Comparison of ENCODE assay signal across 14 mouse cellular contexts in genomic region chr12:112916698-112917400, GRCm38 (mm10). TPM values are rescaled to one million over a fixed set of nuclear protein-coding genes. Genes with fewer than 3 reads are reported as not detected.
DNase-seq lines count a peak whose midpoint lies in the region; ATAC-seq and TF ChIP-seq lines count a peak whose summit lies in the region.
"Had no signal": no experiment of that assay in that cellular context is flagged by ENCODE, and none has a peak within 500 bp of the region (broad histone marks: within the 10 kb centered on the region; RNA-seq: fewer than 3 reads in every experiment).

No protein-coding gene starts in this region.

- H3ac ChIP-seq in myocyte (ENCODE audit: control insufficient read depth, insufficient read length) = no peak overlapping the region

- no peak overlapping the region for H3K4me3 ChIP-seq in lung, postnatal 0 days (ENCODE audit: low read depth, low read length)
- no peak overlapping the region for H3K4me3 ChIP-seq in heart, embryonic 13.5 days
- H3K4me3 ChIP-seq in myocyte = no peak overlapping the region
- H3K4me3 ChIP-seq: hindbrain, embryonic 12.5 days; midbrain, embryonic 13.5 days had no signal

- H3K4me1 ChIP-seq in lung, postnatal 0 days (ENCODE audit: insufficient read depth, low read depth, low read length) = no peaks in the 10 kb centered on the region
- peaks cover 30% of the 10 kb centered on the region for H3K4me1 ChIP-seq in heart, embryonic 13.5 days

- H3K36me3 ChIP-seq in lung, postnatal 0 days (ENCODE audit: insufficient read depth, low read length) = 0 out of 2 replicates have a peak, but pooled peaks cover 3% of the 10 kb centered on the region
- H3K36me3 ChIP-seq in heart, embryonic 13.5 days = peaks cover 11% of the 10 kb centered on the region
- no peaks in the 10 kb centered on the region for H3K36me3 ChIP-seq in myocyte (ENCODE audit: control insufficient read depth, insufficient read depth)

- no peak overlapping the region for H3K4me2 ChIP-seq in lung, postnatal 0 days (replicated peaks; ENCODE audit: low read depth, low read length)
- no peak overlapping the region for H3K4me2 ChIP-seq in heart, embryonic 13.5 days
- H3K4me2 ChIP-seq in myocyte (ENCODE audit: low read depth) = no peak overlapping the region
- H3K4me2 ChIP-seq: hindbrain, embryonic 12.5 days; midbrain, embryonic 13.5 days had no signal

- TF ChIP-seq EP300 in lung, postnatal 0 days (IDR thresholded peaks at IDR 0.05) = no peak

- H3K9me3 ChIP-seq in lung, postnatal 0 days (ENCODE audit: low read length) = no peaks in the 10 kb centered on the region
- no peaks in the 10 kb centered on the region for H3K9me3 ChIP-seq in heart, embryonic 13.5 days
- H3K9me3 ChIP-seq: hindbrain, embryonic 12.5 days; midbrain, embryonic 13.5 days had no signal

- no peaks in the 10 kb centered on the region for H3K27me3 ChIP-seq in lung, postnatal 0 days (replicated peaks; ENCODE audit: insufficient read depth, low read length)
- H3K27me3 ChIP-seq in heart, embryonic 13.5 days (replicated peaks) = peaks cover 87% of the 10 kb centered on the region
- H3K27me3 ChIP-seq in myocyte (ENCODE audit: control insufficient read depth, insufficient read depth, insufficient read length) = no peaks in the 10 kb centered on the region
- H3K27me3 ChIP-seq: midbrain, embryonic 13.5 days had no signal

- TF ChIP-seq CTCF in lung, postnatal 0 days (IDR thresholded peaks at IDR 0.05) = no peak

- TF ChIP-seq POLR2A in myocyte (IDR thresholded peaks at IDR 0.05; ENCODE audit: insufficient read length, low read depth) = peak; percentile 18

- no peaks in the 10 kb centered on the region for H3K79me2 ChIP-seq in myocyte (ENCODE audit: control insufficient read depth, insufficient read depth)

- 0 out of 2 replicates have a peak overlapping the region, but pooled peaks have one; percentile 14 for H3K27ac ChIP-seq in lung, postnatal 0 days (ENCODE audit: low read length)
- no peak overlapping the region for H3K27ac ChIP-seq in heart, embryonic 13.5 days (replicated peaks)
- H3K27ac ChIP-seq: hindbrain, embryonic 12.5 days; midbrain, embryonic 13.5 days had no signal

- DNase-seq in lung, postnatal 0 days (ENCODE audit: low spot score) = no peak
- no peak for DNase-seq in lung, postnatal 36 days
- DNase-seq in gastrocnemius, postnatal 25 days = peak; percentile 86
- DNase-seq in kidney, postnatal 4 days = no peak
- no peak for DNase-seq in layer of hippocampus, postnatal 36 days
- DNase-seq: cerebellum, postnatal 14 days; kidney, postnatal 10 days; right cerebral cortex, adult 18-20 months; thymus, adult 18-20 months had no signal

- 86% methylated on average over 16 of the region's 16 CpGs for WGBS in lung, postnatal 0 days
- WGBS in heart, embryonic 13.5 days = 61% methylated on average over 16 of the region's 16 CpGs

- no peak overlapping the region for H3K9ac ChIP-seq in lung, postnatal 0 days (replicated peaks; ENCODE audit: low read depth)
- H3K9ac ChIP-seq in heart, embryonic 13.5 days = peak overlapping the region; percentile 14; the same call in 1 of the 2 replicates
- H3K9ac ChIP-seq: hindbrain, embryonic 12.5 days; midbrain, embryonic 13.5 days had no signal

- no peak for ATAC-seq in lung, postnatal 0 days
- no peak; the same call in 1 of the 2 replicates for ATAC-seq in heart, embryonic 13.5 days (ENCODE audit: extremely low read depth, insufficient number of reproducible peaks, low FRiP score, low TSS enrichment)
- ATAC-seq: midbrain, embryonic 13.5 days had no signal

TF ChIP-seq in myocyte, 11 proteins besides CTCF, POLR2A, EP300 and RAD21:
- TF ChIP-seq MYOG (IDR thresholded peaks at IDR 0.05; ENCODE audit: control insufficient read depth in 1 of 3, insufficient read depth in 1 of 3, insufficient read length in 2 of 3, low read depth in 2 of 3) (peak; percentile 31 to 90 (median 43)), TCF3 (IDR thresholded peaks at IDR 0.05; ENCODE audit: insufficient read length, low read depth) (peak; percentile 68), POLR2AphosphoS2 (IDR thresholded peaks at IDR 0.05; ENCODE audit: insufficient read length, low read depth) (no peak), MYOD1 (IDR thresholded peaks at IDR 0.05; ENCODE audit: control insufficient read depth in 1 of 3, insufficient read length in 2 of 3, low read depth in 2 of 3) (peak; percentile 34 to 94 (median 81))
TF ChIP-seq in myocyte: peak in this region for 3.

RNA-seq across cellular contexts. Expression of gene Jag2, which starts 12.7 kb away (rescaled TPM):
- 6.0 and 7.7 TPM in 2 replicates for polyA plus RNA-seq in lung, postnatal 0 days (2015; fragmentation: Nextera tagmentation; extraction: Ambion mirVana)
- 10 to 100 TPM; 20.4 to 21.8 TPM for total RNA-seq in gastrocnemius, postnatal 25 days (2021)
- 2.5 and 2.7 TPM in 2 replicates for polyA plus RNA-seq in heart, embryonic 13.5 days (2015; fragmentation: Nextera tagmentation; extraction: Ambion mirVana)
- polyA plus RNA-seq in myocyte (2012; fragmentation: generic; extraction: Trizol) = 51.8 TPM
- total RNA-seq in layer of hippocampus, postnatal 36 days (2021) = 10 to 100 TPM; 43.8 to 45.6 TPM

RNA-seq across cellular contexts. Expression of gene Nudt14, which starts 25.1 kb away (rescaled TPM):
- 101 TPM in 2 replicates for polyA plus RNA-seq in lung, postnatal 0 days (2015; fragmentation: Nextera tagmentation; extraction: Ambion mirVana)
- total RNA-seq in gastrocnemius, postnatal 25 days (2021) = 1 to 10 TPM; 8.7 to 9.1 TPM
- polyA plus RNA-seq in heart, embryonic 13.5 days (2015; fragmentation: Nextera tagmentation; extraction: Ambion mirVana) = 45.3 and 47.2 TPM in 2 replicates
- polyA plus RNA-seq in myocyte (2012; fragmentation: generic; extraction: Trizol) = 94.9 TPM
- 10 to 100 TPM; 11.4 to 13.1 TPM for total RNA-seq in layer of hippocampus, postnatal 36 days (2021)

RNA-seq across cellular contexts. Expression of gene Gpr132, which starts 48.8 kb away (rescaled TPM):
- 0.25 and 0.40 TPM in 2 replicates for polyA plus RNA-seq in lung, postnatal 0 days (2015; fragmentation: Nextera tagmentation; extraction: Ambion mirVana)
- under 1 TPM in 1 of 2 experiments, not detected in 1; 0.11 TPM for total RNA-seq in gastrocnemius, postnatal 25 days (2021)
- polyA plus RNA-seq in heart, embryonic 13.5 days (2015; fragmentation: Nextera tagmentation; extraction: Ambion mirVana) = 0.08 and 0.16 TPM in 2 replicates
- polyA plus RNA-seq in myocyte (2012; fragmentation: generic; extraction: Trizol) = 0.02 TPM
- not detected for total RNA-seq in layer of hippocampus, postnatal 36 days (2021)
- polyA plus RNA-seq: hindbrain, embryonic 12.5 days; midbrain, embryonic 13.5 days; neural tube, embryonic 14.5 days had no signal

RNA-seq across cellular contexts. Expression of gene Btbd6, which starts 59.4 kb away (rescaled TPM):
- 20.2 and 23.4 TPM in 2 replicates for polyA plus RNA-seq in lung, postnatal 0 days (2015; fragmentation: Nextera tagmentation; extraction: Ambion mirVana)
- total RNA-seq in gastrocnemius, postnatal 25 days (2021) = 10 to 100 TPM; 12.6 to 13.1 TPM
- polyA plus RNA-seq in heart, embryonic 13.5 days (2015; fragmentation: Nextera tagmentation; extraction: Ambion mirVana) = 21.7 and 22.0 TPM in 2 replicates
- polyA plus RNA-seq in myocyte (2012; fragmentation: generic; extraction: Trizol) = 16.3 TPM
- 10 to 100 TPM; 55.4 to 56.3 TPM for total RNA-seq in layer of hippocampus, postnatal 36 days (2021)
